Comparison of ENCODE assay signal across 13 mouse cellular contexts in genomic region chrX:104208701-104209100, GRCm38 (mm10). TPM values are rescaled to one million over a fixed set of nuclear protein-coding genes. Genes with fewer than 3 reads are reported as not detected.
DNase-seq lines count a peak whose midpoint lies in the region; ATAC-seq and TF ChIP-seq lines count a peak whose summit lies in the region.
"Had no signal": no experiment of that assay in that cellular context is flagged by ENCODE, and none has a peak within 500 bp of the region (broad histone marks: within the 10 kb centered on the region; RNA-seq: fewer than 3 reads in every experiment).

No protein-coding gene starts in this region.

- no peak overlapping the region for H3K27ac ChIP-seq in forebrain, embryonic 11.5 days (ENCODE audit: low read depth, low read length)
- no peak overlapping the region for H3K27ac ChIP-seq in forebrain, embryonic 13.5 days
- no peak overlapping the region for H3K27ac ChIP-seq in kidney, adult 2 months (ENCODE audit: insufficient read depth, low read depth, low read length)
- no peak overlapping the region for H3K27ac ChIP-seq in MEL (ENCODE audit: control insufficient read depth, low read depth, low read length)
- no peak overlapping the region for H3K27ac ChIP-seq in embryonic facial prominence, embryonic 11.5 days (replicated peaks; ENCODE audit: low read depth, low read length)
- H3K27ac ChIP-seq in midbrain, embryonic 13.5 days = no peak overlapping the region
- H3K27ac ChIP-seq: hindbrain, embryonic 12.5 days; liver, embryonic 15.5 days had no signal

- no peaks in the 10 kb centered on the region for H3K9me3 ChIP-seq in forebrain, embryonic 11.5 days (ENCODE audit: control insufficient read depth, low read length)
- H3K9me3 ChIP-seq in forebrain, embryonic 13.5 days (replicated peaks) = no peaks in the 10 kb centered on the region
- no peaks in the 10 kb centered on the region for H3K9me3 ChIP-seq in MEL (replicated peaks; ENCODE audit: insufficient read depth, low read length)
- no peaks in the 10 kb centered on the region for H3K9me3 ChIP-seq in embryonic facial prominence, embryonic 11.5 days (replicated peaks; ENCODE audit: control insufficient read depth, low read length)
- H3K9me3 ChIP-seq in midbrain, embryonic 13.5 days = no peaks in the 10 kb centered on the region
- H3K9me3 ChIP-seq: hindbrain, embryonic 12.5 days; liver, embryonic 15.5 days had no signal

- TF ChIP-seq CTCF in kidney, adult 2 months (conservative IDR thresholded peaks at IDR 0.05; ENCODE audit: insufficient read depth, insufficient read length, low read depth, low read length) = no peak
- no peak for TF ChIP-seq CTCF in MEL (IDR thresholded peaks at IDR 0.05 in 2 of 3, conservative IDR thresholded peaks at IDR 0.05 in 1 of 3; ENCODE audit: control insufficient read depth in 1 of 3, insufficient read depth in 1 of 3, low read depth in 2 of 3, low read length in 3 of 3, poor library complexity in 1 of 3, severe bottlenecking in 1 of 3)

- 75% methylated on average over 2 of the region's 2 CpGs for WGBS in forebrain, embryonic 11.5 days
- WGBS in forebrain, embryonic 13.5 days = 90% methylated on average over 2 of the region's 2 CpGs
- 57% methylated on average over 2 of the region's 2 CpGs for WGBS in kidney, adult 2 months
- WGBS in embryonic facial prominence, embryonic 11.5 days = 74% methylated on average over 2 of the region's 2 CpGs
- 70% methylated on average over 2 of the region's 2 CpGs for WGBS in midbrain, embryonic 13.5 days

- H3K27me3 ChIP-seq in forebrain, embryonic 11.5 days (ENCODE audit: control insufficient read depth, insufficient read depth, low read length) = no peaks in the 10 kb centered on the region
- no peaks in the 10 kb centered on the region for H3K27me3 ChIP-seq in forebrain, embryonic 13.5 days
- H3K27me3 ChIP-seq in kidney, adult 2 months (replicated peaks; ENCODE audit: control insufficient read depth, insufficient read depth, low read length) = no peaks in the 10 kb centered on the region
- no peaks in the 10 kb centered on the region for H3K27me3 ChIP-seq in MEL (ENCODE audit: control insufficient read depth in 1 of 2, insufficient read depth in 2 of 2, low read length in 2 of 2)
- no peaks in the 10 kb centered on the region for H3K27me3 ChIP-seq in embryonic facial prominence, embryonic 11.5 days (ENCODE audit: control insufficient read depth, insufficient read depth, low read length)
- peaks cover 14% of the 10 kb centered on the region; the same call in 1 of the 2 replicates for H3K27me3 ChIP-seq in midbrain, embryonic 13.5 days

- TF ChIP-seq RAD21 in MEL (IDR thresholded peaks at IDR 0.05; ENCODE audit: low read depth, low read length) = no peak

- no peaks in the 10 kb centered on the region for H3K79me2 ChIP-seq in MEL (ENCODE audit: control insufficient read depth, insufficient read depth, low read length, poor library complexity)

- no peak overlapping the region for H3K4me3 ChIP-seq in forebrain, embryonic 11.5 days (ENCODE audit: low read depth, low read length)
- no peak overlapping the region for H3K4me3 ChIP-seq in forebrain, embryonic 13.5 days
- no peak overlapping the region for H3K4me3 ChIP-seq in kidney, adult 2 months (ENCODE audit: insufficient read depth, low read depth, low read length)
- H3K4me3 ChIP-seq in MEL (ENCODE audit: control insufficient read depth in 1 of 2, insufficient read depth in 1 of 2, low read depth in 2 of 2, low read length in 2 of 2) = no peak overlapping the region
- no peak overlapping the region for H3K4me3 ChIP-seq in embryonic facial prominence, embryonic 11.5 days (ENCODE audit: low read depth, low read length)
- no peak overlapping the region for H3K4me3 ChIP-seq in midbrain, embryonic 13.5 days (replicated peaks)
- H3K4me3 ChIP-seq: erythroblast, embryonic 14.5 days; hindbrain, embryonic 12.5 days; liver, embryonic 15.5 days had no signal

- H3K9ac ChIP-seq in forebrain, embryonic 11.5 days (ENCODE audit: low read length) = no peak overlapping the region
- H3K9ac ChIP-seq in forebrain, embryonic 13.5 days = no peak overlapping the region
- no peak overlapping the region for H3K9ac ChIP-seq in MEL (ENCODE audit: control insufficient read depth, low read depth, low read length, poor library complexity, severe bottlenecking)
- no peak overlapping the region for H3K9ac ChIP-seq in embryonic facial prominence, embryonic 11.5 days (replicated peaks; ENCODE audit: low read length)
- H3K9ac ChIP-seq in midbrain, embryonic 13.5 days (replicated peaks) = no peak overlapping the region
- H3K9ac ChIP-seq: hindbrain, embryonic 12.5 days; liver, embryonic 15.5 days had no signal

- DNase-seq in forebrain, embryonic 11.5 days (ENCODE audit: low spot score) = peak; percentile 49
- DNase-seq in kidney, postnatal 4 days = peak; percentile 62 to 68
- no peak for DNase-seq in kidney, adult 2 months
- DNase-seq in MEL (ENCODE audit: low read depth, low spot score) = peak; percentile 42
- DNase-seq in embryonic facial prominence, embryonic 11.5 days (ENCODE audit: low spot score) = peak; percentile 54
- DNase-seq in cerebellum, postnatal 4 days (ENCODE audit: low spot score in 2 of 2) = no peak
- DNase-seq: cerebellum, adult 9-11 months; thymus, adult 2 months had no signal

- TF ChIP-seq EP300 in MEL (IDR thresholded peaks at IDR 0.05; ENCODE audit: low read depth in 1 of 2, low read length in 2 of 2) = no peak

- no peak overlapping the region for H3K4me2 ChIP-seq in forebrain, embryonic 11.5 days (ENCODE audit: low read depth, low read length, severe bottlenecking)
- H3K4me2 ChIP-seq in forebrain, embryonic 13.5 days = no peak overlapping the region
- H3K4me2 ChIP-seq in embryonic facial prominence, embryonic 11.5 days (ENCODE audit: low read depth, low read length) = no peak overlapping the region
- H3K4me2 ChIP-seq in midbrain, embryonic 13.5 days (replicated peaks) = no peak overlapping the region
- H3K4me2 ChIP-seq: hindbrain, embryonic 12.5 days; liver, embryonic 15.5 days had no signal

- TF ChIP-seq POLR2A in kidney, adult 2 months (IDR thresholded peaks at IDR 0.05; ENCODE audit: low read depth, low read length) = no peak
- no peak for TF ChIP-seq POLR2A in MEL (IDR thresholded peaks at IDR 0.05; ENCODE audit: control insufficient read depth in 1 of 2, insufficient read depth in 1 of 2, low read depth in 1 of 2, low read length in 2 of 2, poor library complexity in 1 of 2)

- no peak for ATAC-seq in forebrain, embryonic 11.5 days (replicated peaks; ENCODE audit: low FRiP score)
- no peak for ATAC-seq in forebrain, embryonic 13.5 days
- no peak for ATAC-seq in embryonic facial prominence, embryonic 11.5 days (replicated peaks; ENCODE audit: insufficient number of reproducible peaks, low FRiP score, low TSS enrichment, low read depth)
- ATAC-seq in midbrain, embryonic 13.5 days = no peak

- no peaks in the 10 kb centered on the region for H3K36me3 ChIP-seq in forebrain, embryonic 11.5 days (ENCODE audit: control insufficient read depth, insufficient read depth, low read length)
- H3K36me3 ChIP-seq in forebrain, embryonic 13.5 days (ENCODE audit: poor library complexity, severe bottlenecking) = no peaks in the 10 kb centered on the region
- H3K36me3 ChIP-seq in kidney, adult 2 months (ENCODE audit: control insufficient read depth, insufficient read depth, low read length) = no peaks in the 10 kb centered on the region
- H3K36me3 ChIP-seq in MEL (ENCODE audit: control insufficient read depth in 1 of 2, insufficient read depth in 2 of 2, low read length in 2 of 2) = no peaks in the 10 kb centered on the region
- H3K36me3 ChIP-seq in embryonic facial prominence, embryonic 11.5 days (replicated peaks; ENCODE audit: control insufficient read depth, insufficient read depth, low read depth, low read length) = no peaks in the 10 kb centered on the region
- H3K36me3 ChIP-seq in midbrain, embryonic 13.5 days = no peaks in the 10 kb centered on the region
- H3K36me3 ChIP-seq: hindbrain, embryonic 12.5 days; liver, embryonic 15.5 days had no signal

- no peaks in the 10 kb centered on the region for H3K4me1 ChIP-seq in forebrain, embryonic 11.5 days (replicated peaks; ENCODE audit: control insufficient read depth, insufficient read depth, low read length)
- H3K4me1 ChIP-seq in forebrain, embryonic 13.5 days = no peaks in the 10 kb centered on the region
- no peaks in the 10 kb centered on the region for H3K4me1 ChIP-seq in kidney, adult 2 months (ENCODE audit: control insufficient read depth, insufficient read depth, low read length)
- no peaks in the 10 kb centered on the region for H3K4me1 ChIP-seq in MEL (ENCODE audit: control insufficient read depth in 1 of 2, insufficient read depth in 2 of 2, low read length in 2 of 2)
- H3K4me1 ChIP-seq in embryonic facial prominence, embryonic 11.5 days (ENCODE audit: control insufficient read depth, insufficient read depth, low read length) = no peaks in the 10 kb centered on the region
- no peaks in the 10 kb centered on the region for H3K4me1 ChIP-seq in midbrain, embryonic 13.5 days (replicated peaks)
- H3K4me1 ChIP-seq: hindbrain, embryonic 12.5 days; liver, embryonic 15.5 days had no signal

TF ChIP-seq in MEL, 35 proteins besides CTCF, POLR2A, EP300 and RAD21 (continues in another document):
- TF ChIP-seq ZKSCAN1 (IDR thresholded peaks at IDR 0.05; ENCODE audit: low read depth, low read length) = no peak
- TF ChIP-seq ZC3H11A (IDR thresholded peaks at IDR 0.05; ENCODE audit: low read depth, low read length) = no peak
- no peak for TF ChIP-seq SIN3A (IDR thresholded peaks at IDR 0.05; ENCODE audit: low read length)
- TF ChIP-seq E2F4 (IDR thresholded peaks at IDR 0.05; ENCODE audit: borderline replicate concordance, low read depth, low read length) = no peak
- TF ChIP-seq SMC3 (IDR thresholded peaks at IDR 0.05; ENCODE audit: low read depth, low read length) = no peak
- TF ChIP-seq USF1 (IDR thresholded peaks at IDR 0.05; ENCODE audit: low read depth, low read length) = no peak
- no peak for TF ChIP-seq MEF2A (IDR thresholded peaks at IDR 0.05; ENCODE audit: extremely low read depth, insufficient replicate concordance, low read depth, low read length, poor library complexity, severe bottlenecking)
- TF ChIP-seq NRF1 (IDR thresholded peaks at IDR 0.05; ENCODE audit: insufficient read depth, low read depth, low read length, poor library complexity, severe bottlenecking) = no peak
- TF ChIP-seq BHLHE40 (IDR thresholded peaks at IDR 0.05; ENCODE audit: borderline replicate concordance, low read depth, low read length) = no peak
- no peak for TF ChIP-seq POLR2AphosphoS2 (IDR thresholded peaks at IDR 0.05; ENCODE audit: low read length)

RNA-seq across cellular contexts. Expression of gene Nexmif, which starts 7.7 kb away (rescaled TPM):
- 1.3 TPM in 2 replicates for polyA plus RNA-seq in forebrain, embryonic 11.5 days (2014; fragmentation: Nextera tagmentation; extraction: Ambion mirVana)
- polyA plus RNA-seq in forebrain, embryonic 13.5 days (2015; fragmentation: Nextera tagmentation; extraction: Ambion mirVana) = 7.7 and 9.1 TPM in 2 replicates
- 0.09 and 0.16 TPM in 2 replicates for polyA plus RNA-seq in kidney, adult 2 months (2012; rRNA removed)
- not detected in 2 replicates for total RNA-seq in MEL (2012; rRNA removed)
- not detected for polyA plus RNA-seq in MEL (2012; ENCODE audit: insufficient read depth in 1 of 2, insufficient read length in 2 of 2, low read depth in 1 of 2, low replicate concordance in 2 of 2, missing spikeins in 1 of 2)
- 0.92 and 0.95 TPM in 2 replicates for polyA plus RNA-seq in embryonic facial prominence, embryonic 11.5 days (2014; fragmentation: Nextera tagmentation; extraction: Ambion mirVana)
- 12.1 and 12.3 TPM in 2 replicates for polyA plus RNA-seq in midbrain, embryonic 13.5 days (2015; fragmentation: Nextera tagmentation; extraction: Ambion mirVana)
- polyA plus RNA-seq: erythroblast, embryonic 14.5 days had no signal

Comparison
In these comparisons a context has a peak if more than half of its experiments do, and no peak if none do; other contexts are left out.
1. DNase-seq: peak in forebrain, embryonic 11.5 days (single experiment), kidney, postnatal 4 days (2 of 2), MEL (single experiment) and embryonic facial prominence, embryonic 11.5 days (single experiment); none in kidney, adult 2 months (single experiment) and cerebellum, postnatal 4 days (0 of 2).